Mouse (Mus musculus) urinary bladder, postnatal 4 days (tissue): ENCODE data around the gene Sirt3.

Experiments used
- DNase-seq, 2 experiments: peaks; one replicate each; pipeline ENCODE4 v3.0.0; 2021 to 2022; ENCODE audit warnings: low spot score in 2 of 2

Sirt3 gene

GRCm38 (mm10) chr7:140848591-140848990, 33.5 kb downstream of the Sirt3 start:
- DNase-seq: no peak

GRCm38 (mm10) chr7:140847755-140848580, 34.1 kb downstream of the Sirt3 start, which contains the start of gene Odf3:
Odf3 (plus strand) TSS chr7:140847805.
- peak in 1 of 2 experiments; percentile 76 for DNase-seq

GRCm38 (mm10) chr7:140846676-140847075, 35.4 kb downstream of the Sirt3 start:
- no peak for DNase-seq

- no peak for DNase-seq
Measured at GRCm38 (mm10) chr7:140845683-140846082, 36.4 kb downstream of the Sirt3 start.

- DNase-seq: peak; percentile 81 to 97
Measured at GRCm38 (mm10) chr7:140844905-140845665, 37.0 kb downstream of the Sirt3 start, which contains the start of gene Scgb1c1. Scgb1c1 (plus strand) TSS chr7:140845547.

GRCm38 (mm10) chr7:140843806-140844205, 38.3 kb downstream of the Sirt3 start:
- no peak for DNase-seq

- DNase-seq: peak in 1 of 2 experiments; percentile 33
Measured at GRCm38 (mm10) chr7:140840750-140841735, 41.1 kb downstream of the Sirt3 start.

- DNase-seq: peak in 1 of 2 experiments; percentile 56
Measured at GRCm38 (mm10) chr7:140839556-140839955, 42.6 kb downstream of the Sirt3 start.

GRCm38 (mm10) chr7:140836243-140837115, 45.6 kb downstream of the Sirt3 start:
- DNase-seq: peak in 1 of 2 experiments; percentile 57

- no peak for DNase-seq
Measured at GRCm38 (mm10) chr7:140835758-140836087, 46.4 kb downstream of the Sirt3 start.

- DNase-seq: peak; percentile 33 to 60
Measured at GRCm38 (mm10) chr7:140834968-140835757, 46.9 kb downstream of the Sirt3 start, which contains the start of gene Urah. Urah (plus strand) TSS chr7:140835018.

GRCm38 (mm10) chr7:140833341-140833740, 48.8 kb downstream of the Sirt3 start:
- peak in 1 of 2 experiments; percentile 32 for DNase-seq

- no peak for DNase-seq
Measured at GRCm38 (mm10) chr7:140831447-140831846, 50.7 kb downstream of the Sirt3 start.

GRCm38 (mm10) chr7:140828171-140828881, 53.8 kb downstream of the Sirt3 start:
- DNase-seq: peak in 1 of 2 experiments; percentile 52

GRCm38 (mm10) chr7:140822731-140823130, 59.4 kb downstream of the Sirt3 start:
- DNase-seq: peak in 1 of 2 experiments; percentile 52

- peak in 1 of 2 experiments; percentile 61 for DNase-seq
Measured at GRCm38 (mm10) chr7:140821653-140822329, 60.3 kb downstream of the Sirt3 start, which contains the start of gene Zfp941. Zfp941 (minus strand) TSS chr7:140822178.

GRCm38 (mm10) chr7:140821305-140821652, 60.8 kb downstream of the Sirt3 start:
- no peak for DNase-seq

GRCm38 (mm10) chr7:140820173-140820572, 61.9 kb downstream of the Sirt3 start:
- DNase-seq: no peak
